Mouse (Mus musculus) ES-CJ7 (cell line): ENCODE results near the gene Ttyh2.
A peak's percentile ranks its signal among the peaks of the same experiment; 100 is the strongest.

Experiments
- DNase-seq: peaks from one replicate; pipeline ENCODE4 v3.0.0; 2011; ENCODE audit warnings: low read depth, low spot score

Ttyh2 gene

DNA sequence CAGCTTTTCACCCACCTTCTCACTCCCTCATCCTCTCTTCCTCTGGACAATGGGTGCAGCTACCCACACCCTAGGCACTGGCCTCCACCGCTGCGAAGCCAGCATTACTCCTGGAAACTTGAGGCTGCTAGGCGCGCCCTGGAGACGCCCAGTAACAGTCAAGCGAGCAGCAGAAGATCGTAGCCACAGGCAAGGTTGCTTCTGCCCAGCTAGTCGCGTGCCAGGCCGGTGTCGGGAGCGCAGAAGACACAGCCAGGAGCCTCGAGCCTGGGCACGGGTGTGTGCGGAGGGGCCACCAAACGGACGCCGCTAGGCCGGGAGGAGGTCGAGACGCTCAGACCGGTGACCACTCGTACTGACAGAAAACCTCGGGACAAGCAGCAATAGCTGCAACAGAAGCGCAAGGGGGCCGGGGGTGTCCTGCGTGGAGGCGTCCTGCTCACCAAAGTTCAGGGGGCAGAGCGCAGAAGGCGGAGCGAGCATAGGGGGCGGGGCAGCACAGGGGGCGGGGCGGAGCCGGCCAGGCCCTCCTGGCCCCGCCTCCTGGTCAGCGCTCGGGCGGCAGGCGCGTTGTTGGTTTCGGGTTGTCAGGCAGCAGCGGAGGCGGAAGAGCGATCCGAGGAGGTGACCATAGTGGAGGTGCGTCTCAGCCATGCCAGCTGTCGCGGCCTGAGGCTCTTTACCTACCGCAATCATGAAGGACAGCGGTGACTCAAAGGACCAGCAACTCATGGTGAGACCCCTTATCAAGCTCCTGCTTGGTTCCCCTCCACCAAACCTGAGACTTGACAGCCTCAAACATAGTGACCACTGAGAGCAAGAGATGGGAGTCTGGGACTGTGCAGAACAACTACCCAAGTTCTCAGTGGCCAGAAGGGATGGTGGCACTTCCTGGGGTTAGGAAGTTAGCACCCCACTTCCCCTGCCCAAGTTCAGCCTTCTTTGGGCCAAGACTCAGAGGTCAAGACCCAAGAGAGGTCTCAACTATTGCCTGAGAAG lies 89.9 kb downstream of the Ttyh2 start, which contains the start of gene Kif19a:
Gene Kif19a, plus strand, starts transcription at position 569 of the 999 bp plus-strand sequence.
- DNase-seq: peak; percentile 29

DNA sequence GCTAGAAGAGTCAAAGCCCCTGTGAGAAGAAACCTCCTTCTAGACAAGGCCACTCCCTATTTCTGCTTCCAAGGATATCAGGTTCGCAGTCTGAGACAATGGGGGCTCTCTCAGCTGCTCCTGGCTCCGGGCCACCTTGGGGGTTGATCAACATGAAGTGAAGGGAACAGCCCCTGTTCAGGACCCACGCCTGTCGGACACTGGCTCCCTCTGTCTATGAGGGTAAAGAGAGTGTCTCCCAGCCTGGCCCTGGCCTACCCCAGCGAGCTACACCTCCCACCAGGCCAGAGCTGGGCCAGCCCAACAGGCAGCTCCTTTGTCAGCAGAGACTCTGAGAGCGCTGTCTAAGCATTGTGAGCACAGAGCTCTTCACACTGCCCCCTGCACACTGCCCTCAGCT lies 94.7 kb downstream of the Ttyh2 start:
- DNase-seq: no peak
